Mouse (Mus musculus) CH12.LX (cell line): ENCODE data around the gene 4930402F06Rik. TPM values are rescaled to one million over a fixed set of nuclear protein-coding genes. Genes with fewer than 3 reads are reported as not detected.

Experiments
- DNase-seq: peaks from one replicate; pipeline ENCODE4 v3.0.0-alpha.2; 2013; ENCODE audit errors: extremely low read depth
- H3K27ac ChIP-seq: 2 replicates; pipeline ENCODE4 v1.5.1; 2012; ENCODE audit warnings: low read depth, mild to moderate bottlenecking, control low read depth, moderate library complexity; ENCODE audit not compliant: insufficient read depth
- H3K27me3 ChIP-seq: replicated peaks from 2 replicates; pipeline ENCODE3; 2012; ENCODE audit warnings: inconsistent platforms
- H3K36me3 ChIP-seq, 2 experiments: replicated peaks in 1 of 2; 2 replicates each; pipeline versions ENCODE3 to v1.6.1; 2012; ENCODE audit warnings: inconsistent platforms in 1 of 2, low read length in 1 of 2, mild to moderate bottlenecking in 1 of 2, mixed read lengths in 1 of 2, moderate library complexity in 1 of 2; ENCODE audit not compliant: control insufficient read depth in 1 of 2, insufficient read depth in 1 of 2
- H3K4me1 ChIP-seq, 2 experiments: 2 replicates each; pipeline ENCODE4 v1.6.1; 2012; ENCODE audit warnings: inconsistent platforms in 1 of 2, moderate library complexity in 1 of 2; ENCODE audit not compliant: insufficient read depth in 2 of 2, control insufficient read depth in 1 of 2
- H3K4me2 ChIP-seq: 2 replicates; pipeline ENCODE4 v1.6.1; 2012; ENCODE audit warnings: low read depth, mild to moderate bottlenecking, control low read depth; ENCODE audit not compliant: poor library complexity, insufficient read depth, severe bottlenecking
- H3K4me3 ChIP-seq, 3 experiments: fragments of 150-350 bp in 1 of 3; sonication (generic) in 1 of 3; replicated peaks in 1 of 3; 2 replicates each; pipeline versions ENCODE3 to v1.5.1; 2011 to 2012; ENCODE audit warnings: low read depth in 2 of 3, low read length in 2 of 3, mild to moderate bottlenecking in 2 of 3, moderate library complexity in 2 of 3, control low read depth in 1 of 3, improper control_type of control experiment in 1 of 3, inconsistent platforms in 1 of 3, mixed read lengths in 1 of 3; ENCODE audit not compliant: poor library complexity in 1 of 3
- H3K79me2 ChIP-seq: replicated peaks from 2 replicates; pipeline ENCODE4 v1.6.1; 2012; ENCODE audit warnings: mild to moderate bottlenecking, moderate library complexity; ENCODE audit not compliant: control insufficient read depth, poor library complexity, insufficient read depth, severe bottlenecking; ENCODE audit errors: extremely low read depth
- H3K9ac ChIP-seq: 2 replicates; pipeline ENCODE4 v1.6.1; 2012; ENCODE audit warnings: low read depth, mild to moderate bottlenecking, control low read depth, moderate library complexity; ENCODE audit not compliant: insufficient read depth
- H3K9me3 ChIP-seq: replicated peaks from 2 replicates; pipeline ENCODE3; 2012; ENCODE audit warnings: low read length, inconsistent platforms, mixed read lengths
- BHLHE40 ChIP-seq: IDR thresholded peaks from 2 replicates; pipeline ENCODE4 v1.6.1; 2011; ENCODE audit warnings: mild to moderate bottlenecking, low read depth, low read length, improper control_type of control experiment
- CHD1 ChIP-seq: IDR thresholded peaks from 2 replicates; pipeline ENCODE4 v1.6.1; 2012; ENCODE audit warnings: low read depth, low read length, improper control_type of control experiment, inconsistent platforms
- CHD2 ChIP-seq: IDR thresholded peaks from 2 replicates; pipeline ENCODE4 v1.6.1; 2011; ENCODE audit warnings: low read length, improper control_type of control experiment
- CTCF ChIP-seq, 2 experiments: IDR thresholded peaks in 1 of 2; conservative IDR thresholded peaks in 1 of 2; 2 replicates each; pipeline ENCODE4 v1.5.1; 2011 to 2012; ENCODE audit warnings: low read depth in 2 of 2, low read length in 2 of 2, improper control_type of control experiment in 1 of 2, inconsistent platforms in 1 of 2, mild to moderate bottlenecking in 1 of 2, moderate library complexity in 1 of 2
- EP300 ChIP-seq: IDR thresholded peaks from 2 replicates; pipeline ENCODE4 v1.6.1; 2011; ENCODE audit warnings: low read length, improper control_type of control experiment
- HCFC1 ChIP-seq: IDR thresholded peaks from 2 replicates; pipeline ENCODE4 v1.6.1; 2012; ENCODE audit warnings: low read depth, mild to moderate bottlenecking, inconsistent platforms, low read length, improper control_type of control experiment
- JUND ChIP-seq: conservative IDR thresholded peaks from 2 replicates; pipeline ENCODE4 v1.6.1; 2011; ENCODE audit warnings: low read depth, low read length, improper control_type of control experiment
- MXI1 ChIP-seq: IDR thresholded peaks from 2 replicates; pipeline ENCODE4 v1.6.1; 2011; ENCODE audit warnings: mild to moderate bottlenecking, low read depth, low read length, improper control_type of control experiment
- NELFE ChIP-seq: IDR thresholded peaks from 2 replicates; pipeline ENCODE4 v1.6.1; 2011; ENCODE audit warnings: low read depth, low read length, improper control_type of control experiment
- PAX5 ChIP-seq: IDR thresholded peaks from 2 replicates; pipeline ENCODE4 v1.6.1; 2012; ENCODE audit warnings: low read length, inconsistent platforms, mixed read lengths
- RAD21 ChIP-seq: IDR thresholded peaks from 2 replicates; pipeline ENCODE4 v1.6.1; 2011; ENCODE audit warnings: low read depth, mild to moderate bottlenecking, low read length, improper control_type of control experiment, moderate library complexity
- RCOR1 ChIP-seq: conservative IDR thresholded peaks from 2 replicates; pipeline ENCODE4 v1.6.1; 2012; ENCODE audit warnings: low read depth, mild to moderate bottlenecking, inconsistent platforms, low read length, improper control_type of control experiment
- SMC3 ChIP-seq: IDR thresholded peaks from 2 replicates; pipeline ENCODE4 v1.6.1; 2011; ENCODE audit warnings: low read depth, low read length, improper control_type of control experiment
- TBP ChIP-seq: conservative IDR thresholded peaks from 2 replicates; pipeline ENCODE4 v1.6.1; 2011; ENCODE audit warnings: low read depth, low read length, improper control_type of control experiment
- USF1 ChIP-seq: IDR thresholded peaks from 2 replicates; pipeline ENCODE4 v1.6.1; 2014; ENCODE audit warnings: low read depth, mild to moderate bottlenecking, inconsistent platforms, low read length, improper control_type of control experiment
- ZC3H11A ChIP-seq: IDR thresholded peaks from 2 replicates; pipeline ENCODE4 v1.6.1; 2012; ENCODE audit warnings: low read depth, mild to moderate bottlenecking, inconsistent platforms, low read length, improper control_type of control experiment
- ZMIZ1 ChIP-seq: IDR thresholded peaks from 2 replicates; pipeline ENCODE4 v1.6.1; 2012; ENCODE audit warnings: low read depth, mild to moderate bottlenecking, inconsistent platforms, low read length, improper control_type of control experiment
- dilution Hi-C: fragments of 300-500 bp; cut with MboI; formaldehyde crosslinking; loops from 2 replicates; pipeline ENCODE4 v1.14.3; 2020; ENCODE audit warnings: low sequenced_read_pairs; ENCODE audit not compliant: extremely low pct_unique_long_range_greater_than_20kb, extremely low pct_ligation_motif_present
- in situ Hi-C: fragments of 300-500 bp; cut with MboI; formaldehyde crosslinking; loops from 3 replicates; pipeline ENCODE4 v1.14.3; 2019; ENCODE audit warnings: low sequenced_read_pairs, low pct_ligation_motif_present, low pct_unique_long_range_greater_than_20kb, mixed read lengths
- polyA plus RNA-seq: library from polyadenylated mRNA; unstranded; fragments of >175 nt; gene quantifications from 2 replicates; pipeline ENCODE4 v1.2.1, GENCODE M21; 2012; ENCODE audit warnings: low read depth; ENCODE audit not compliant: insufficient read length
- total RNA-seq, 2 experiments: library from RNA; depleted of rRNA; stranded (reverse); fragments of 300-350 nt in 1 of 2; fragments of >200 nt in 1 of 2; gene quantifications; 2 replicates each; pipeline ENCODE4 v1.2.3; 2012 to 2014

The 4930402F06Rik gene
- total and polyA plus RNA-seq, 3 experiments: not detected

GRCm38 (mm10) chr2:35349184-35349583 lies 47.8 kb downstream of the 4930402F06Rik start:
- H3K27me3 ChIP-seq: no peaks in the 10 kb centered on the region
- H3K79me2 ChIP-seq: no peaks in the 10 kb centered on the region
- H3K4me2 ChIP-seq: peak overlapping the region; percentile 74
- peaks cover 0 to 11% of the 10 kb centered on the region in 2 experiments; a peak in 1 of 4 replicates for H3K4me1 ChIP-seq
- H3K4me3 ChIP-seq: no peak overlapping the region
- peak; percentile 58 for DNase-seq
- peak overlapping the region; percentile 11; the same call in 1 of the 2 replicates for H3K9ac ChIP-seq
- H3K27ac ChIP-seq: no peak overlapping the region
- no peaks in the 10 kb centered on the region for H3K36me3 ChIP-seq
- H3K9me3 ChIP-seq: no peaks in the 10 kb centered on the region
- in situ Hi-C loops (no loop called here), dilution Hi-C loops (no loop called here)
- TF ChIP-seq JUND (0 out of 2 replicates have a peak, but pooled peaks have one; percentile 7), CTCF (conservative IDR thresholded peaks at IDR 0.05 in 1 of 2, IDR thresholded peaks at IDR 0.05 in 1 of 2; ENCODE audit: low read depth in 2 of 2, low read length in 2 of 2) (peak; percentile 30 to 99; a peak in 3 of 4 replicates), CHD1 (no peak), SMC3 (peak; percentile 93), NELFE (peak; percentile 56; the same call in 1 of the 2 replicates), ZC3H11A (peak; percentile 42; the same call in 1 of the 2 replicates), RAD21 (peak; percentile 82), CHD2 (no peak), ZMIZ1 (no peak), TBP (0 out of 2 replicates have a peak, but pooled peaks have one; percentile 28)

- H3K9ac ChIP-seq: no peak overlapping the region
- in situ Hi-C loops: no loop called here
- H3K4me3 ChIP-seq: no peak overlapping the region
- H3K36me3 ChIP-seq: no peaks in the 10 kb centered on the region
- H3K27me3 ChIP-seq: no peaks in the 10 kb centered on the region
- dilution Hi-C loops: no loop called here
- DNase-seq: no peak
- peaks cover 3 to 18% of the 10 kb centered on the region in 2 experiments; a peak in 3 of 4 replicates for H3K4me1 ChIP-seq
- no peaks in the 10 kb centered on the region for H3K9me3 ChIP-seq
- no peaks in the 10 kb centered on the region for H3K79me2 ChIP-seq
- H3K4me2 ChIP-seq: no peak overlapping the region
- TF ChIP-seq HCFC1: no peak
- TF ChIP-seq EP300: no peak
- TF ChIP-seq RCOR1: no peak
- no peak for TF ChIP-seq PAX5
- no peak for TF ChIP-seq ZMIZ1
- no peak for TF ChIP-seq SMC3
- TF ChIP-seq CHD1: no peak
- TF ChIP-seq JUND: no peak
- TF ChIP-seq USF1: no peak
- no peak for TF ChIP-seq MXI1
- TF ChIP-seq BHLHE40: no peak
- no peak overlapping the region for H3K27ac ChIP-seq
Observed at GRCm38 (mm10) chr2:35345984-35346383, 51.0 kb downstream of the 4930402F06Rik start.
